Mouse (Mus musculus) activated CD4-positive, CD25-positive, alpha-beta regulatory T cell (primary cell): ENCODE measurements around the gene Dhrs13. TPM values are rescaled to one million over a fixed set of nuclear protein-coding genes. Genes with fewer than 3 reads are reported as not detected.

Experiments
- polyA plus RNA-seq, 2 experiments: library from polyadenylated mRNA; unstranded; fragments of 100-300 nt; shearing (Covaris generic); gene quantifications; one replicate each; pipeline ENCODE4 v1.2.1; 2017

The Dhrs13 gene
- 1 to 10 TPM; 5.0 to 5.3 TPM for polyA plus RNA-seq

GRCm38 (mm10) chr11:78031947-78032808 is at the start of gene Dhrs13:
Gene Dhrs13 (plus strand): TSS chr11:78032280.

GRCm38 (mm10) chr11:77982441-77982905 is 49.6 kb upstream of the Dhrs13 start, which contains the start of gene Phf12:
Gene Phf12 (plus strand): TSS chr11:77982754.

GRCm38 (mm10) chr11:78037831-78038752 is 6.0 kb downstream of the Dhrs13 start, which contains the start of gene Flot2:
Gene Flot2 (plus strand): TSS chr11:78037931.

GRCm38 (mm10) chr11:78079961-78080921 is 48.2 kb downstream of the Dhrs13 start, which contains the start of gene Eral1:
Gene Eral1 (minus strand): TSS chr11:78080383.

Other genes with a start within 250 kb of the Dhrs13 start
- under 1 TPM; 0.34 to 0.35 TPM for gene Gm10277, start 244.5 kb upstream of the Dhrs13 start, polyA plus RNA-seq
- gene Pipox, start 138.2 kb upstream of the Dhrs13 start, polyA plus RNA-seq = under 1 TPM; 0.50 to 0.89 TPM
- under 1 TPM in 1 of 2 experiments, not detected in 1; 0.33 TPM for gene Sez6, start 101.5 kb upstream of the Dhrs13 start, polyA plus RNA-seq
- gene Phf12, start 49.5 kb upstream of the Dhrs13 start, polyA plus RNA-seq = 10 to 100 TPM; 42.1 to 43.8 TPM
- gene Flot2, start 5.7 kb downstream of the Dhrs13 start, polyA plus RNA-seq = 10 to 100 TPM; 41.5 to 48.8 TPM
- gene Eral1, start 48.1 kb downstream of the Dhrs13 start, polyA plus RNA-seq = 10 to 100 TPM; 23.1 to 27.6 TPM
- gene Fam222b, start 62.4 kb downstream of the Dhrs13 start, polyA plus RNA-seq = 10 to 100 TPM; 15.3 to 18.3 TPM
- 10 to 100 TPM; 33.0 to 39.8 TPM for gene Traf4, start 133.3 kb downstream of the Dhrs13 start, polyA plus RNA-seq
- gene Nek8, start 144.4 kb downstream of the Dhrs13 start, polyA plus RNA-seq = 10 to 100 TPM in 1 of 2 experiments, 1 to 10 TPM in 1; 9.3 to 10.9 TPM
- 1 to 10 TPM; 4.7 to 5.4 TPM for gene Tlcd1, start 144.4 kb downstream of the Dhrs13 start, polyA plus RNA-seq
- gene Rpl23a, start 151.3 kb downstream of the Dhrs13 start, polyA plus RNA-seq = 1,000 to 10,000 TPM; 1,180 to 2,194 TPM
- gene Rab34, start 156.2 kb downstream of the Dhrs13 start, polyA plus RNA-seq = under 1 TPM; 0.91 to 0.97 TPM
- gene Proca1, start 161.1 kb downstream of the Dhrs13 start, polyA plus RNA-seq = under 1 TPM; 0.29 to 0.55 TPM
- gene Sdf2, start 213.5 kb downstream of the Dhrs13 start, polyA plus RNA-seq = 10 to 100 TPM; 78.8 to 95.9 TPM
- 10 to 100 TPM; 15.5 to 29.0 TPM for gene Supt6, start 213.7 kb downstream of the Dhrs13 start, polyA plus RNA-seq
- gene 2610507B11Rik, start 229.5 kb downstream of the Dhrs13 start, polyA plus RNA-seq = 10 to 100 TPM; 40.4 to 65.7 TPM